Mouse (Mus musculus) megakaryocyte, embryonic 14.5 days (primary cell): Measurements from ENCODE around the gene Mrpl11.

Source experiments
- FLI1 ChIP-seq: IDR thresholded peaks from 2 replicates; pipeline ENCODE4 v1.6.1; 2012; ENCODE audit warnings: low read length, inconsistent platforms, mixed read lengths
- GATA1 ChIP-seq: IDR thresholded peaks from 3 replicates; pipeline ENCODE4 v1.6.1; 2012; ENCODE audit warnings: mixed read lengths, low read length, inconsistent platforms, borderline replicate concordance

DNA sequence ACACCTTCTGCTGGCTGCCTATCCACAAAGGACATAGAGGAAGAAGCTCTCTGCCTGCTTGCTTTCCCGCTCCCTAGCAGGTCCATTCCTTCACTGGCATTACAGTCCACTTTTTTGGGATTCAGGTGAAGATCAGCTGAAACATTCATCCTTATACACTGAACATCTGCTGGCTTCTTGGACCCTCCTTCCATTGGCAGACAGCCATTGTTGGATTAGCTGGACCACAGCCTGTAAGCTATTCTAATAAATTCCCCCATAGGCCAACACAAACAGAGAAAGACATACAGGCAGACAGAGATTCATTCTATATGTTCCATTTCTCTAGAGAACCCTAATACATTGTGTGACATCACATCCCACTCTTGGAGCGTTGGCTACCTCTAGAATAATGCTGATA lies 25.1 kb upstream of the Mrpl11 start:
- TF ChIP-seq FLI1 = no peak
- TF ChIP-seq GATA1 = no peak
